Mouse (Mus musculus) urinary bladder, postnatal 25 days (tissue): Measurements from ENCODE around the gene Isl1.

ENCODE experiments used
- DNase-seq: peaks from one replicate; pipeline ENCODE4 v3.0.0; 2022; ENCODE audit warnings: low spot score

The Isl1 gene

DNA sequence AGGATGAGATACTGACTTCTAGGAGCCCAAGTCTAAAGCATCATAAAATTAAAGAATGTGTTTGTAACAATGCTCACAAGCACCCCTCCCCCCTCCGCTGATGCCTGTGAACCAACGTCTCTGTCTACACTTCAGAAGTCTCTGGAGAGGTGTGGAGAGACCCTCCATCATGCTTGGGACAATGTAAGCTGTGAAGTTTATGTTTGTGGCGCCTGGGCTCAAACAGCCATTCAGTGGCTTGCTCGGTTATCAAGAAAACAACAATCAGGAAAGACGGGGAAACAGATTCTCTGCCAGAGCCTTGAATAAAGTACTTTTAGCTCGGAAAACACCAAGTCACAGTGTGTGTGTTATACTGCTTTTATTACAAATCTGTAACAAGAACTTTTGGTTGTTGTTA is 14.8 kb downstream of the Isl1 start:
- no peak for DNase-seq

GRCm38 (mm10) chr13:116294151-116294461 is 15.4 kb downstream of the Isl1 start:
- no peak for DNase-seq

DNA sequence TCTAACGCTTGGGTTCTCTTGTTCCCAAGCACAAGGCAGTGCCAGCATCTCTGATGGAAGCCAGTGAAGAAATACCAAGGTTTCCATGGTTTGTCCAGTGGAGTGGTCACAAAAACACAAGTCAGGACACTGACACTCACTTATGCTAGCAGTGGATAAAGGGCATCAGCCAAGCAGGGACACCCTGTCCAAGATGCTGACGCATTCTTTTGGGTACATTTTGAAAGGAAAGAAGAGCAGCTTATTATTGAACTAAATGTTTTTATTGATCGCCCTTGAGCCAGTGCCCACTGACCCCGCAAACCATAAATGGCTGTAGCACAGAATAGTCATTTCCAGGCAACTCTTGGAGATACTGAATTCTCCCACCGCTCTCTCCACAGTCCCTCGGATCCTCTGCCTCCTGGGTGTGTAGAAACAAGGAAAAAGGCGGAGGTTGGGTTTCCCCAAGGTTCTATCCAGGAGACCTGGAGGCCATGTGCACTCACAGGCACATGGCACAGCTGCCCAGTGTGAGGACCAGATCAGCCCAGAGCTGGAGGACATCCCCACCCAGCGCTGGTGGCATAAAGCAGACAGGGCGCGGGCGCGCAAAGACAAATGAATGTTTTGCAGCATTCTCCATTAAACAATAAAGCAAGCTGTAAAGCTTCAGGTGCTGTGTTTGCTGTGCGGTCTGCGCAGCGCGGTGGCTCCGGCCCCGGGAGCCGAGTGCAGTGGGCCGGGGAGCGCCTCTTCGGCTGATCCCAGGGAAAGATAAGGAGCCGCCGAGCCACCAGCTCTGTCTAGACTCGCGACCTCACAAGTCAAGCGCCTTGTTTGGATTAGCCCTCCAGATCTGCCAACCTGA is 16.0 kb downstream of the Isl1 start:
- DNase-seq: no peak

- no peak for DNase-seq
Measured at GRCm38 (mm10) chr13:116289655-116290054, 19.8 kb downstream of the Isl1 start.

DNA sequence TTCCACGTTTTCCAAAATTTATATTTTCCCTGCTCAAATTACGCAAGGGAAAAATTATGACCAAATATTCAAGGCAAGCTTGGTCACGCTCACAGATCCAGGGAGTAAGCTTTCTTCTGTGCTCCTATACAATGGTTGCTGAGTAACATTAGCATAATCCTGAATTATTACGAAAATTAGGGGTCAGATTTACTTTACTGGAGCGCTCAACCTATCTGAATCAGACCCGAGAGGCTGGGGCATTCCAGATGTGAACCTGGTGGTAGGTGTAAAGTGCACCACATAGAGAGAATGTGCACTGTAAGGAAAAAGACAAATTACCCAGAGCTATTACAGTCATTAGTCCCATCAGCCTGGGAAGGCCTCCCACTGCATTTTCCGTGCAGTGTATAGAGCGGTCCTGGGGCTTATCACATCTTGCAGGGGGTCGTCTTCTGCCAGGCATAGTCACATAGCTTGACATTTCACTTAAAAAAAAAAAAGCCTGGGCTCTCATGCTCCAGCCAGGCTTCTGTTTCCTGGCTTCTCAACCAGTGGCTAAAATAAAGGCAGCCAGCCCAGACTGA is 30.2 kb downstream of the Isl1 start:
- DNase-seq: no peak
